Mouse (Mus musculus): ENCODE measurements at regions not wholly inside any gene's neighbourhood (a gene's known extent, or its start where the extent isn't known, plus 50 kb on each side); places are given as distances from the start of the nearest gene placed in this dataset.

GRCm38 (mm10) chr3:149426023-149426759 lies 435.8 kb upstream of the Adgrl2 start:
- no peak for DNase-seq (ENCODE audit: low spot score in 2 of 2)

- no peak for DNase-seq (ENCODE audit: low spot score in 2 of 2)
Measured at GRCm38 (mm10) chr3:149424306-149424705, 434.0 kb upstream of the Adgrl2 start.

GRCm38 (mm10) chr3:149423491-149423890 lies 433.1 kb upstream of the Adgrl2 start:
- DNase-seq (ENCODE audit: low spot score in 2 of 2) = no peak

- no peak for DNase-seq (ENCODE audit: low spot score in 2 of 2)
Measured at GRCm38 (mm10) chr3:149415081-149415480, 424.7 kb upstream of the Adgrl2 start.

GRCm38 (mm10) chr3:149413114-149413513 lies 422.8 kb upstream of the Adgrl2 start:
- no peak for DNase-seq (ENCODE audit: low spot score in 2 of 2)

GRCm38 (mm10) chr3:149410518-149410917 lies 420.2 kb upstream of the Adgrl2 start:
- DNase-seq (ENCODE audit: low spot score in 2 of 2) = no peak

- DNase-seq (ENCODE audit: low spot score in 2 of 2) = no peak
Measured at GRCm38 (mm10) chr3:149408858-149409257, 418.5 kb upstream of the Adgrl2 start.

- no peak for DNase-seq (ENCODE audit: low spot score in 2 of 2)
Measured at GRCm38 (mm10) chr3:149405872-149406271, 415.5 kb upstream of the Adgrl2 start.

GRCm38 (mm10) chr3:149404691-149405090 lies 414.3 kb upstream of the Adgrl2 start:
- peak in 1 of 2 experiments; percentile 22 for DNase-seq (ENCODE audit: low spot score in 2 of 2)

GRCm38 (mm10) chr3:149402496-149402895 lies 412.1 kb upstream of the Adgrl2 start:
- no peak for DNase-seq (ENCODE audit: low spot score in 2 of 2)

- no peak for DNase-seq (ENCODE audit: low spot score in 2 of 2)
Measured at GRCm38 (mm10) chr3:149395082-149395481, 404.7 kb upstream of the Adgrl2 start.

- no peak for DNase-seq (ENCODE audit: low spot score in 2 of 2)
Measured at GRCm38 (mm10) chr3:149393317-149394172, 403.2 kb upstream of the Adgrl2 start.

- DNase-seq (ENCODE audit: low spot score in 2 of 2) = no peak
Measured at GRCm38 (mm10) chr3:149392164-149392563, 401.8 kb upstream of the Adgrl2 start.

GRCm38 (mm10) chr3:149387537-149387936 lies 397.2 kb upstream of the Adgrl2 start:
- DNase-seq (ENCODE audit: low spot score in 2 of 2) = no peak

GRCm38 (mm10) chr3:149386027-149386426 lies 395.7 kb upstream of the Adgrl2 start:
- no peak for DNase-seq (ENCODE audit: low spot score in 2 of 2)

- no peak for DNase-seq (ENCODE audit: low spot score in 2 of 2)
Measured at GRCm38 (mm10) chr3:149385336-149385735, 395.0 kb upstream of the Adgrl2 start.

- DNase-seq (ENCODE audit: low spot score in 2 of 2) = peak; percentile 23 to 62
Measured at GRCm38 (mm10) chr3:149381559-149382245, 391.3 kb upstream of the Adgrl2 start.

GRCm38 (mm10) chr3:149381051-149381450 lies 390.7 kb upstream of the Adgrl2 start:
- no peak for DNase-seq (ENCODE audit: low spot score in 2 of 2)

GRCm38 (mm10) chr3:149379866-149380472 lies 389.6 kb upstream of the Adgrl2 start:
- DNase-seq (ENCODE audit: low spot score in 2 of 2) = no peak

- no peak for DNase-seq (ENCODE audit: low spot score in 2 of 2)
Measured at GRCm38 (mm10) chr3:149379249-149379865, 389.0 kb upstream of the Adgrl2 start.

GRCm38 (mm10) chr3:149371439-149371838 lies 381.1 kb upstream of the Adgrl2 start:
- no peak for DNase-seq (ENCODE audit: low spot score in 2 of 2)
